Mouse (Mus musculus) CD4-positive, CD25-positive, alpha-beta regulatory T cell (primary cell): ENCODE data around the gene Syt5. TPM values are rescaled to one million over a fixed set of nuclear protein-coding genes. Genes with fewer than 3 reads are reported as not detected.

ENCODE experiments used
- polyA plus RNA-seq: library from polyadenylated mRNA; unstranded; fragments of 100-300 nt; shearing (Covaris generic); gene quantifications from one replicate; pipeline ENCODE4 v1.2.1, GENCODE M21; 2017

Syt5 gene
- 0.16 TPM for polyA plus RNA-seq

DNA sequence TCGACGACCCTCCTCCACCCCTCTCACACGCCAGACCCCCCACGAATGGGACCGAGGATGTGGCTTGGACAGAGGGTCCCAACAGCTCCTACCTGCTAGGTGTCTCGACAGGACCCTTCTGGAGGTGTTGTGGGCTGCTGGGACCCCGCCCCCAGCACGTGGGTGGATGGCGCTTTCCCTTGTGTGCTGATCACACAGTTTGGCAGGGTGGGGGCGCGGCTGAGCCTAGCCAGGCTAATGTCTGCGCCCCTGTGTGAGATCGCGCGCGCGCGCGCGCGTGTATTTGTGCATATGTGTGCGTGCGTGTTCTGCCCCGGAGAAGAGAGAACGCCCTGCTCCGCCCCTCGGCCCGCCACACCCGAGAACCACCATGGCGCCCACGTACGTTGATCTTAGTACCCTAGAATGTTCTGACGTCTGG, at the start of gene Syt5:
Gene Syt5 (minus strand): TSS at position 321 of the 421 bp plus-strand sequence.

GRCm38 (mm10) chr7:4532005-4532729, 15.2 kb downstream of the Syt5 start, which contains the start of gene Dnaaf3:
Gene Dnaaf3, minus strand, starts transcription at chr7:4532453.

DNA sequence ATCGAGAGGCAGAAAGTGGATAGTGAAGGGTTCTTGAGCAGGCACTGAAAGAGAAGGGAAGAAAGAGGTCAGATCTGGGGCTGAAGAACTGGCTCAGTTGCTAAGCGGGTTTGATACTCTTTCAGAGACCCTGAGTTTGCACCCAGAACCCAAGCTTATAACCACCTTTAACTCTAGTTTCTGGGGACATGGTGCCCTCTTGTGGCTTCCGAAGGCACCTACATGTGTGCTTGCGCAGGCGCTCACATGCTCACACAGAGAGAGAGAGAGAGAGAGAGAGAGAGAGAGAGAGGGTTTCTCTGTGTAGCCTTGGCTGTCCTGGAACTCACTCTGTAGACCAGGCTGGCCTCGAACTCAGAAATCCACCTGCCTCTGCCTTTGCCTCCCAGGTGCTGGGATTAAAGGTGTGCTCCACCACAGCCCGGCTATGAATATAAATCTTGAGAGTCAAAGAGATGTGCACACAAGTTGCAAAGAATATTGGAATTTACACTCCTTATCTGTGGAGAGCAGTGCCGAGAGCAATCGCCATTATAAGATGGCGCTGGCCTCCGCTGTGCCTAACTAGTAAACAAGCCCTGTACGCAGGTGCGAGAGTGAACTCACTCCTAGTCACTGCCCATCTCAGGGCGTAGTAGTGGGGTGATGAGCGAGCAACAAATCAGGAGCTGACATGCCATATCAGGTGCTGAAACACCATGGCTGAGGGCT, 23.0 kb downstream of the Syt5 start, which contains the start of gene Tnni3:
Gene Tnni3 (minus strand): TSS at position 18 of the 711 bp plus-strand sequence.

DNA sequence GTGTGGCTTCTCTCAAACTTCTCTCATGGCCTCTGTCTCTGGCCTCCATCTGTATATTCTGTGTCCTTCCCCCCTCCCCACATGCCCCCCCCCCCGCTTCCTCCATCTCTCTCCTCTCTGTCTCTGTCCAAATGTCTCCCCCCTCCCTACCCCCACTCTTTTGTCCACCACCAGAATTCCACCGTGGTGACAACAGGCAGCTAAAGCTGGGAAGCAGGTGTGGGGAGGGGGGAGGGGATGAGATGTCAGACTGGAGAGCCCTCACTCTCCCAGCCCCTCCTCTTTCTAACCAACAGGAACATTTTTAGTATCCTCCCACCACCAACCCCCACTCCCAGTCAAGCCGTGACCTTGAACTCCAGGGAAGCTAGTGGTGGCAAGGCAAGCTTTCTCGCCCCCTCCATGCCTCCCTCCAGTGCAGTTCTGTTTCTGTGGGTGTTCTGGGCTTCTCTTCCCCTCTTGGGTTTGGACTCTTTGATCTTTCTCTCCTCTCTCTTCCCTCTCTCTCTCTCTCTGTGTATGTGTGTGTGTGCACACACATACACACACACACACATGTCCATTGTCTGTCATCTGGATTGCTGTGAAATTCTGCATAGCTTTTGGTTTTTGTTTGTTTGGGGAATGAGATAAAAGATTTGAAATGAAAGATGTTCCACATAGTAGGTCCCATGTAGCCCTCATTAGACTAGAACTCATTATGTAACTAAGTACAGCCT, 30.9 kb downstream of the Syt5 start, which contains the start of gene Tnnt1:
Gene Tnnt1 (minus strand): TSS at position 51 of the 719 bp plus-strand sequence.

DNA sequence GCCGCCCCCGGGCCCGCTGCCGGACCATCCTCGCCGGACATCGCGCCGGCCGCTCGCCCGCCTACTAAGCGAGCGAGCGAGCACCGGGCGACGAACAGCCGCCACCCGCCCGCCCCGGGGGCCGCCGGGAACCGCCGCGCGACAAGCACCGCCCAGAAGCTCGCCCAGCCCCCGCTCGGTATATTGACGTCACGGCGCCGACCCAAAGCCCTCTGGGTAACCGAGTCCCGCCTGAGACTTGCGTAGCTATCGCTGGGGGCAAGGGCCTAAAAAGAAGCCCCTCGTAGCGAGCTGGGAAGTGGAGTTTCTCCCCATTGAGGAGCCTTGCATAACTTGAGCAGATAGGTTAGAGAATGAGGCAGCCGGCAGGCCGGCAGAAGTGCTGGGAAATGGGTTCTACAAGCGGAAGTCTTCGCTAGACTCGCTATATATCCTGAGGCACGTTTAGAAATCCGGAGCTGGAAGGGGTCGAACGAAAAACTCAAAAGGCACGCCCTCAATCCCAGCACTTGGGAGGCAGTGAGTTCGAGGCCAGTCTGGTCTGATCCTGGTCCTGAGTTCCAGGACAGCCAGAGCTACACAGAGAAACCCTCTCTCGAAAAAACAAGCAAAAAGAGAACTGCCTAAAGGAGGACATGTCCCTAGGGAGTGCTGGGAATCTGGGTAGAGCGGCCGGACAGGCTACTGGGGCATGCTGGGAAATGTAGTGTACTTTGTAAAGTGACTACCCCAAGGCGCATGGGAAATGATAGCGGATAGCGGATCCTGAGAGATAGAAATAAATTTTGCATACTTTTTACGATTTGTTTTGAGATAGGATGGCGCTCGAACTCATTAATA, 45.6 kb downstream of the Syt5 start, which contains the start of gene Ppp1r12c:
Gene Ppp1r12c (minus strand): TSS at position 123 of the 840 bp plus-strand sequence.

Other genes with a start within 250 kb of the Syt5 start
- gene Ncr1, start 209.8 kb downstream of the Syt5 start, polyA plus RNA-seq: not detected
- not detected for gene Gp6, start 149.8 kb downstream of the Syt5 start, polyA plus RNA-seq
- 4.9 TPM for gene Rdh13, start 101.9 kb downstream of the Syt5 start, polyA plus RNA-seq
- gene Eps8l1, start 86.9 kb downstream of the Syt5 start, polyA plus RNA-seq: 20.0 TPM
- gene Ppp1r12c, start 45.9 kb downstream of the Syt5 start, polyA plus RNA-seq: 168 TPM
- gene Tnnt1, start 31.2 kb downstream of the Syt5 start, polyA plus RNA-seq: 5.3 TPM
- 0.47 TPM for gene Tnni3, start 23.3 kb downstream of the Syt5 start, polyA plus RNA-seq
- 0.39 TPM for gene Dnaaf3, start 15.1 kb downstream of the Syt5 start, polyA plus RNA-seq
- not detected for gene Ptprh, start 56.5 kb upstream of the Syt5 start, polyA plus RNA-seq
- gene Tmem86b, start 83.9 kb upstream of the Syt5 start, polyA plus RNA-seq: 11.1 TPM
- gene Ppp6r1, start 111.5 kb upstream of the Syt5 start, polyA plus RNA-seq: 300 TPM
- 77.3 TPM for gene Hspbp1, start 137.5 kb upstream of the Syt5 start, polyA plus RNA-seq
- not detected for gene Brsk1, start 143.1 kb upstream of the Syt5 start, polyA plus RNA-seq
- gene Tmem150b, start 177.7 kb upstream of the Syt5 start, polyA plus RNA-seq: 0.11 TPM
- 33.5 TPM for gene Kmt5c, start 192.6 kb upstream of the Syt5 start, polyA plus RNA-seq
- gene Cox6b2, start 205.6 kb upstream of the Syt5 start, polyA plus RNA-seq: 3.4 TPM
- gene Fam71e2, start 223.8 kb upstream of the Syt5 start, polyA plus RNA-seq: not detected
- gene Il11, start 235.3 kb upstream of the Syt5 start, polyA plus RNA-seq: not detected
- not detected for gene Tmem190, start 235.4 kb upstream of the Syt5 start, polyA plus RNA-seq
- 13.4 TPM for gene Tmem238, start 242.1 kb upstream of the Syt5 start, polyA plus RNA-seq
- gene Rpl28, start 245.3 kb upstream of the Syt5 start, polyA plus RNA-seq: 323 TPM